Mouse (Mus musculus) heart, postnatal 0 days (tissue): ENCODE measurements at regions not wholly inside any gene's neighbourhood (a gene's known extent, or its start where the extent isn't known, plus 50 kb on each side); places are given as distances from the start of the nearest gene placed in this dataset.

ENCODE experiments used
- CTCF ChIP-seq: IDR thresholded peaks from 2 replicates; pipeline ENCODE4 v1.5.1; 2016; ENCODE audit warnings: antibody characterized with exemption, control low read depth, low read depth
- EP300 ChIP-seq: IDR thresholded peaks from 2 replicates; pipeline ENCODE4 v1.6.1; 2016; ENCODE audit warnings: antibody characterized with exemption, low read depth

DNA sequence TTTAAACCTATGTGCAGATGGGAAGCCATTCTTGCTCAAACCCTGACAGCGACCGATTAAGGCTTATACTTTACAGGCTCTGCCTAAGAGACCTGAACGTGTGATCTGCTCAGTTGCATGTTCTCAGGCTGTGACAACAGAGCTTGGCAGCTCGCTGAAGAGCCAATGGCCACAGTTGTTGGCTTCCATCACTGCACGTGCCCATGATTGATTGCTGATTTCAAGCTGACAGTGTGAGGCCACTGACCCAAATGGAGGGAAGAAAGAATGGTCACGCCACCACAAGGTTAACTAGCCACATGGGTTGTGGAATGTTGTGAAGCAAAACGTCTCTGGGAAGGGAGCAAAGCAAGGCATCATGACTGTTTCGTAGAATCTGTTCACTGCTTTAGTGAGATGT, 303.8 kb downstream of the Gadd45g start:
- no peak for TF ChIP-seq EP300
- TF ChIP-seq CTCF, result no peak
